Mouse (Mus musculus): Measurements from ENCODE around the gene Hamp.

DNA sequence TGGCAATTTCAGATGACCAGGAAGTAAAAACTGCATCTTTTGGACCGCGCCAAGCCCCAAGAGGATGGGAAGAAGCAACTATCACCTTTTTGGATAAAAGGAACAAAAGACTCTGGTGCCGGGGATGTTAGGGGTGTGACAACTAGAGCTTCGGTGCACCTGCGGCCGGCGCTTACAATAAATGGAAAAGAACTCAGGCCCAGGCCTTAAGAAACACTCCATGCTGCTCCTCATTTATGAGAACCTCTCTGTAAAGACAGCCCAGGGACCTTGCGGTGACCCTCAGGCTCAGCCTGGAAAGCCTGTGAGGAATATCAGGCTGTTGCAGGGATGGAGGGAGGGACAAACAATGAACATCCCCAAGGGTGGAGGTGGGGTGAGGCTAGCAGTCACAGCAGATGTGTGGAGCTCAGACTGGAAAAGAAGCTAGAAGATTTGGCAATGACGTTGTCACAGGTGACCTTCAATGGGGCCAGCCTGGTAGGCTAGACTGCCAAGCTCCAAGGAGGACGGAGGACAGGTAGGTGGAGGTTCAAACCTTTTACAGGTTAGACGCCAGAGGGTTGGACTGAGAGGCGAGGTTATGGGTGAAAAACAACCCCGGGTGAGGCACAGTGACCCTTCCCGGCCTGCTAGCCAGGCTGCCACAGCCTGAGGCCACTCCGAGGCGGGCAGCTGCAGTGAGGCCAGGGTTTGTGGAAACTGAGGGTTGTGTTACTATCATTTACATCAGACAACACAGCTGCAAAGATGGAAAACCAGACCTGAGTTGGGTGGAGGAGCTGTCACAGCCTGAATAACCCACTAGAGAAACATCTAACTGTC lies 8.8 kb upstream of the Hamp start:
- TF ChIP-seq CTCF (IDR thresholded peaks at IDR 0.05; ENCODE audit: control insufficient read depth, insufficient read depth, insufficient read length) (no peak), CEBPB (IDR thresholded peaks at IDR 0.05; ENCODE audit: low read depth) (no peak), USF1 (IDR thresholded peaks at IDR 0.05; ENCODE audit: low read depth) (no peak), FOSL1 (IDR thresholded peaks at IDR 0.05; ENCODE audit: insufficient read depth, low read length, poor library complexity, severe bottlenecking) (no peak)

Measured in C2C12 (cell line).